Mouse (Mus musculus) MEL (cell line): ENCODE measurements around the gene Gm20388. TPM values are rescaled to one million over a fixed set of nuclear protein-coding genes. Genes with fewer than 3 reads are reported as not detected.

ENCODE experiments used
- DNase-seq: peaks from one replicate; pipeline ENCODE4 v3.0.0; 2011; ENCODE audit warnings: low read depth, low spot score
- H3K27ac ChIP-seq: 2 replicates; pipeline ENCODE4 v1.5.1; 2012; ENCODE audit warnings: low read depth, mild to moderate bottlenecking, control low read depth, low read length, moderate library complexity; ENCODE audit not compliant: control insufficient read depth
- H3K27me3 ChIP-seq, 2 experiments: fragments of 150-350 bp in 1 of 2; sonication (generic) in 1 of 2; 2 replicates each; pipeline ENCODE4 v1.6.1; 2012; ENCODE audit warnings: low read length in 2 of 2, mild to moderate bottlenecking in 2 of 2, improper control_type of control experiment in 1 of 2, moderate library complexity in 1 of 2; ENCODE audit not compliant: insufficient read depth in 2 of 2, control insufficient read depth in 1 of 2
- H3K36me3 ChIP-seq, 2 experiments: 2 replicates each; pipeline ENCODE4 v1.6.1; 2012 to 2014; ENCODE audit warnings: low read length in 2 of 2, improper control_type of control experiment in 1 of 2, inconsistent platforms in 1 of 2, mild to moderate bottlenecking in 1 of 2; ENCODE audit not compliant: insufficient read depth in 2 of 2, control insufficient read depth in 1 of 2
- H3K4me1 ChIP-seq, 2 experiments: fragments of 150-350 bp in 1 of 2; sonication (generic) in 1 of 2; 2 replicates each; pipeline ENCODE4 v1.6.1; 2012; ENCODE audit warnings: low read length in 2 of 2, improper control_type of control experiment in 1 of 2, mild to moderate bottlenecking in 1 of 2; ENCODE audit not compliant: insufficient read depth in 2 of 2, control insufficient read depth in 1 of 2
- H3K4me3 ChIP-seq, 2 experiments: fragments of 150-350 bp in 1 of 2; sonication (generic) in 1 of 2; 2 replicates each; pipeline ENCODE4 v1.5.1; 2012; ENCODE audit warnings: low read depth in 2 of 2, low read length in 2 of 2, mild to moderate bottlenecking in 2 of 2, moderate library complexity in 2 of 2, control low read depth in 1 of 2, improper control_type of control experiment in 1 of 2; ENCODE audit not compliant: control insufficient read depth in 1 of 2, insufficient read depth in 1 of 2
- H3K79me2 ChIP-seq: 2 replicates; pipeline ENCODE4 v1.6.1; 2012; ENCODE audit warnings: mild to moderate bottlenecking, low read length, moderate library complexity; ENCODE audit not compliant: control insufficient read depth, poor library complexity, insufficient read depth
- H3K9ac ChIP-seq: 2 replicates; pipeline ENCODE4 v1.6.1; 2012; ENCODE audit warnings: low read depth, mild to moderate bottlenecking, control low read depth, low read length, moderate library complexity; ENCODE audit not compliant: control insufficient read depth, poor library complexity, severe bottlenecking
- H3K9me3 ChIP-seq: fragments of 150-350 bp; sonication (generic); replicated peaks from 2 replicates; pipeline ENCODE4 v1.6.1; 2012; ENCODE audit warnings: mild to moderate bottlenecking, low read length, improper control_type of control experiment, moderate library complexity; ENCODE audit not compliant: insufficient read depth
- BHLHE40 ChIP-seq: IDR thresholded peaks from 2 replicates; pipeline ENCODE4 v1.6.1; 2012; ENCODE audit warnings: low read depth, mild to moderate bottlenecking, inconsistent platforms, low read length, improper control_type of control experiment, borderline replicate concordance
- CHD1 ChIP-seq: IDR thresholded peaks from 2 replicates; pipeline ENCODE4 v1.6.1; 2012; ENCODE audit warnings: low read depth, mild to moderate bottlenecking, inconsistent platforms, low read length, improper control_type of control experiment
- ELF1 ChIP-seq: IDR thresholded peaks from 2 replicates; pipeline ENCODE4 v1.6.1; 2014; ENCODE audit warnings: low read depth, mild to moderate bottlenecking, inconsistent platforms, low read length, improper control_type of control experiment, moderate library complexity
- ETS1 ChIP-seq: IDR thresholded peaks from 2 replicates; pipeline ENCODE4 v1.6.1; 2012; ENCODE audit warnings: low read depth, mild to moderate bottlenecking, inconsistent platforms, low read length, improper control_type of control experiment, moderate library complexity
- GABPA ChIP-seq: IDR thresholded peaks from 2 replicates; pipeline ENCODE4 v1.6.1; 2012; ENCODE audit warnings: low read depth, mild to moderate bottlenecking, inconsistent platforms, low read length, improper control_type of control experiment, moderate library complexity
- GATA1 ChIP-seq: IDR thresholded peaks from 2 replicates; pipeline ENCODE4 v1.6.1; 2011; ENCODE audit warnings: low read depth, low read length, improper control_type of control experiment
- JUND ChIP-seq: IDR thresholded peaks from 2 replicates; pipeline ENCODE4 v1.6.1; 2011; ENCODE audit warnings: low read depth, mild to moderate bottlenecking, improper control_type of control experiment, low read length
- KAT2A ChIP-seq: conservative IDR thresholded peaks from 2 replicates; pipeline ENCODE4 v1.6.1; 2012; ENCODE audit warnings: low read depth, low read length, improper control_type of control experiment, inconsistent platforms
- MAFK ChIP-seq: IDR thresholded peaks from 2 replicates; pipeline ENCODE4 v1.6.1; 2011; ENCODE audit warnings: low read depth, mild to moderate bottlenecking, low read length, improper control_type of control experiment, borderline replicate concordance
- MAX ChIP-seq: IDR thresholded peaks from 2 replicates; pipeline ENCODE4 v1.6.1; 2011; ENCODE audit warnings: low read length, improper control_type of control experiment
- MAZ ChIP-seq: IDR thresholded peaks from 2 replicates; pipeline ENCODE4 v1.6.1; 2012; ENCODE audit warnings: low read depth, mild to moderate bottlenecking, inconsistent platforms, low read length, improper control_type of control experiment
- MXI1 ChIP-seq: IDR thresholded peaks from 2 replicates; pipeline ENCODE4 v1.6.1; 2011; ENCODE audit warnings: mild to moderate bottlenecking, low read depth, low read length, improper control_type of control experiment
- MYC ChIP-seq: IDR thresholded peaks from 2 replicates; pipeline ENCODE4 v1.6.1; 2011; ENCODE audit warnings: low read depth, mild to moderate bottlenecking, low read length, improper control_type of control experiment, moderate library complexity
- NELFE ChIP-seq: IDR thresholded peaks from 2 replicates; pipeline ENCODE4 v1.6.1; 2011; ENCODE audit warnings: low read depth, low read length, improper control_type of control experiment
- NRF1 ChIP-seq: IDR thresholded peaks from 2 replicates; pipeline ENCODE4 v1.6.1; 2014; ENCODE audit warnings: low read depth, mild to moderate bottlenecking, inconsistent platforms, low read length, improper control_type of control experiment, moderate library complexity; ENCODE audit not compliant: poor library complexity, insufficient read depth, severe bottlenecking
- POLR2AphosphoS2 ChIP-seq: IDR thresholded peaks from 2 replicates; pipeline ENCODE4 v1.6.1; 2011; ENCODE audit warnings: low read length, improper control_type of control experiment
- POLR2AphosphoS5 ChIP-seq: IDR thresholded peaks from 2 replicates; pipeline ENCODE4 v1.6.1; 2012; ENCODE audit warnings: low read depth, borderline replicate concordance, mild to moderate bottlenecking, inconsistent platforms, low read length, moderate library complexity, mixed read lengths
- RAD21 ChIP-seq: IDR thresholded peaks from 2 replicates; pipeline ENCODE4 v1.6.1; 2011; ENCODE audit warnings: mild to moderate bottlenecking, low read depth, low read length, improper control_type of control experiment
- RCOR1 ChIP-seq: IDR thresholded peaks from 2 replicates; pipeline ENCODE4 v1.6.1; 2012; ENCODE audit warnings: low read depth, mild to moderate bottlenecking, inconsistent platforms, low read length, improper control_type of control experiment
- TAL1 ChIP-seq: IDR thresholded peaks from 2 replicates; pipeline ENCODE4 v1.6.1; 2012; ENCODE audit warnings: mild to moderate bottlenecking, inconsistent platforms, low read length, moderate library complexity, mixed read lengths
- TCF12 ChIP-seq: IDR thresholded peaks from 2 replicates; pipeline ENCODE4 v1.6.1; 2014; ENCODE audit warnings: low read depth, mild to moderate bottlenecking, inconsistent platforms, low read length, improper control_type of control experiment, moderate library complexity
- UBTF ChIP-seq: IDR thresholded peaks from 2 replicates; pipeline ENCODE4 v1.6.1; 2012; ENCODE audit warnings: low read depth, mild to moderate bottlenecking, inconsistent platforms, low read length, improper control_type of control experiment, moderate library complexity, borderline replicate concordance; ENCODE audit not compliant: insufficient read depth
- USF2 ChIP-seq, 2 experiments: IDR thresholded peaks; 2 replicates each; pipeline ENCODE4 v1.6.1; 2011 to 2012; ENCODE audit warnings: improper control_type of control experiment in 2 of 2, low read length in 2 of 2, borderline replicate concordance in 1 of 2, inconsistent platforms in 1 of 2, low read depth in 1 of 2, mild to moderate bottlenecking in 1 of 2; ENCODE audit not compliant: insufficient read depth in 1 of 2
- ZC3H11A ChIP-seq: IDR thresholded peaks from 2 replicates; pipeline ENCODE4 v1.6.1; 2012; ENCODE audit warnings: low read depth, mild to moderate bottlenecking, inconsistent platforms, low read length, improper control_type of control experiment
- ZKSCAN1 ChIP-seq: IDR thresholded peaks from 2 replicates; pipeline ENCODE4 v1.6.1; 2012; ENCODE audit warnings: low read depth, mild to moderate bottlenecking, inconsistent platforms, low read length, improper control_type of control experiment, moderate library complexity
- ZMIZ1 ChIP-seq: IDR thresholded peaks from 2 replicates; pipeline ENCODE4 v1.6.1; 2012; ENCODE audit warnings: low read depth, mild to moderate bottlenecking, inconsistent platforms, low read length, improper control_type of control experiment, moderate library complexity
- polyA plus RNA-seq, 2 experiments: library from polyadenylated mRNA; stranded (reverse) in 1 of 2; unstranded in 1 of 2; fragments of >175 nt in 1 of 2; fragments of >200 nt in 1 of 2; gene quantifications; 2 replicates each; pipeline versions ENCODE4 v1.2.1 to v1.2.4; 2012; ENCODE audit warnings: low replicate concordance in 2 of 2, low read depth in 1 of 2; ENCODE audit not compliant: insufficient read length in 2 of 2, insufficient read depth in 1 of 2, missing spikeins in 1 of 2
- total RNA-seq: library from RNA; depleted of rRNA; stranded (reverse); fragments of 300-350 nt; gene quantifications from 2 replicates; pipeline ENCODE4 v1.2.3, GENCODE M21; 2012

Gm20388 gene
- total and polyA plus RNA-seq, 3 experiments: 11.1 to 17.8 TPM; not detected in 1

GRCm38 (mm10) chr8:120101068-120101972, 190.7 kb downstream of the Gm20388 start, which contains the start of gene Zdhhc7 (continued):
- TF ChIP-seq MYC (peak; percentile 38; the same call in 1 of the 2 replicates), NELFE (peak; percentile 83), GABPA (0 out of 2 replicates have a peak, but pooled peaks have one; percentile 8), BHLHE40 (no peak), ZC3H11A (no peak; the same call in 1 of the 2 replicates)
- TF ChIP-seq, all 39 proteins: peak for 17

- TF ChIP-seq POLR2AphosphoS5 (no peak), MXI1 (no peak), ELF1 (no peak), UBTF (no peak), TCF12 (no peak), CHD1 (no peak), RAD21 (no peak), MAFK (no peak)
- TF ChIP-seq, all 39 proteins: peak for 0
- Histone ChIP-seq H3K9ac (no peak overlapping the region), H3K4me1 (peaks cover 6 to 12% of the 10 kb centered on the region in 2 experiments; a peak in 2 of 4 replicates), H3K79me2 (peaks cover 28% of the 10 kb centered on the region), H3K4me3 (no peak overlapping the region), H3K27me3 (no peaks in the 10 kb centered on the region), H3K27ac (no peak overlapping the region), H3K36me3 (peaks cover 0 to 12% of the 10 kb centered on the region in 2 experiments; a peak in 2 of 4 replicates), H3K9me3 (no peaks in the 10 kb centered on the region)
- no peak for DNase-seq
These were observed 193.3 kb downstream of the Gm20388 start for GRCm38 (mm10) chr8:120103916-120104315.

- peaks cover 6 to 12% of the 10 kb centered on the region in 2 experiments; a peak in 2 of 4 replicates for H3K4me1 ChIP-seq
- H3K9ac ChIP-seq: no peak overlapping the region
- TF ChIP-seq MAZ (no peak), TAL1 (no peak), CHD1 (no peak), RCOR1 (no peak), KAT2A (no peak), POLR2AphosphoS2 (no peak; the same call in 1 of the 2 replicates), ELF1 (no peak), ZKSCAN1 (no peak), TCF12 (no peak), ETS1 (no peak), USF2 (IDR thresholded peaks at IDR 0.05; ENCODE audit: borderline replicate concordance in 1 of 2, insufficient read depth in 1 of 2, low read depth in 1 of 2, low read length in 2 of 2) (no peak), JUND (no peak), GATA1 (no peak), BHLHE40 (no peak), NRF1 (no peak), MYC (no peak), MAX (no peak), ZMIZ1 (no peak)
These were observed 194.2 kb downstream of the Gm20388 start for GRCm38 (mm10) chr8:120104721-120105272.

More at GRCm38 (mm10) chr8:120104721-120105272, 194.2 kb downstream of the Gm20388 start:
- H3K4me3 ChIP-seq: no peak overlapping the region
- H3K36me3 ChIP-seq: peaks cover 0 to 12% of the 10 kb centered on the region in 2 experiments; a peak in 2 of 4 replicates
- no peak overlapping the region for H3K27ac ChIP-seq
- H3K79me2 ChIP-seq: peaks cover 26% of the 10 kb centered on the region
- H3K9me3 ChIP-seq: no peaks in the 10 kb centered on the region
- no peak for DNase-seq
- no peaks in the 10 kb centered on the region for H3K27me3 ChIP-seq
